ENCODE assay signal across 8 mouse cellular contexts in genomic region chr5:24674238-24674637, GRCm38 (mm10). TPM values are rescaled to one million over a fixed set of nuclear protein-coding genes. Genes with fewer than 3 reads are reported as not detected.
DNase-seq lines count a peak whose midpoint lies in the region.

No protein-coding gene starts in this region.

- peak; percentile 86 for DNase-seq in R1 (ENCODE audit: low read depth, low spot score)
- DNase-seq in cerebellum, adult 9-10 months: peak; percentile 91
- DNase-seq in frontal cortex, adult 2 months (ENCODE audit: extremely low spot score in 1 of 2, low spot score in 1 of 2): peak; percentile 59 to 96
- DNase-seq in hindlimb bud, embryonic 11.5 days (ENCODE audit: extremely low spot score, low read depth, low spot score): peak; percentile 53
- peak; percentile 77 for DNase-seq in left cerebral cortex, adult 11 months (ENCODE audit: low spot score)
- DNase-seq in mesoderm, embryonic 11.5 days (ENCODE audit: low read depth, low spot score): peak; percentile 82
- peak; percentile 56 to 60 for DNase-seq in right cerebral cortex, postnatal 36 days (ENCODE audit: low spot score in 2 of 2)
- DNase-seq in yolk sac, embryonic 10.5 days (ENCODE audit: low spot score): peak; percentile 45

RNA-seq across cellular contexts. Expression of gene Nub1, which starts 11.1 kb away (rescaled TPM):
- 79.9 and 80.0 TPM in 2 replicates for polyA plus RNA-seq in frontal cortex, adult 2 months (2012; rRNA removed)

RNA-seq across cellular contexts. Expression of gene Smarcd3, which starts 50.0 kb away (rescaled TPM):
- 116 and 135 TPM in 2 replicates for polyA plus RNA-seq in frontal cortex, adult 2 months (2012; rRNA removed)

RNA-seq across cellular contexts. Expression of gene Wdr86, which starts 56.3 kb away (rescaled TPM):
- polyA plus RNA-seq in frontal cortex, adult 2 months (2012; rRNA removed): 1.1 and 1.3 TPM in 2 replicates

Comparison
In these comparisons a context has a peak if more than half of its experiments do, and no peak if none do; other contexts are left out.
1. Peak in every context shown above with its lines: DNase-seq.